Mouse (Mus musculus): ENCODE measurements at regions not wholly inside any gene's neighbourhood (a gene's known extent, or its start where the extent isn't known, plus 50 kb on each side); places are given as distances from the start of the nearest gene placed in this dataset.

DNA sequence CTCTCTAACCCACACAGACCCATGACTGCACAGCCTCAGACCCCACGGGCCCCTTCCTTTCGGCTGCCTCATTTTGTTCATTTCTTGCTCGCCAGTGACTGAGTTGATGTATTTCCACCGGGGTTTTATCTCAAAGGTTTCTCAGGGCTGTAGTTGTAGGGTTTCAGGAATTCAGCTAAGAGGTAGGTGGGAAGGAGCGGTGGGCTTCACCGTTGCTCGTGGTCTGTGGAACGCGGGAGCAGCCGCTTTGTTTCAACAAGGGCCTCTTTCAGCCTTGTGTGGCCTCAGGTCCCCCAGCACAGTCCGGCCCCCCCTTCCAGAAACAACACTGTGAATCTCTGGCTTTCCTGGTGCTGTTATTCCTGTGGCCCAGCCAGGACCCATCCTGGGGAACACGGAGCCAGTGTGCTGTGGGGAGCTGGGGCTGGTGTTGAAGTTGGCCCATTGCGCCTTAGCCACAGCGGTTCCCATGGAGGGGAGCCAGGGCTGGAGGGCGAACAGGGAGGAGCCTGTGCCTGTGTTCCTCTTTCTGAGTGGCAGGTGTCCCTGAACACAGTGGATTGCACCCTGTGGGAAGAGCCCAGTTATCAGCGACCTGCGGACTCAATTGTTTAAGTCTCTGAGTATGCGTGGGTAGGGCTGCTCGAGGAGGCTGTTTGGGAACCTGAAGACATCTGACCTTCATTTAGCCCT lies 68.9 kb upstream of the Slc38a2 start:
- TF ChIP-seq CTCF (IDR thresholded peaks at IDR 0.05), result no peak
- no peak for ATAC-seq (ENCODE audit: low FRiP score)
- no peaks in the 10 kb centered on the region for H3K27me3 ChIP-seq (ENCODE audit: insufficient read depth, low read length)
- 72% methylated on average over 19 of the region's 19 CpGs for WGBS
- no peaks in the 10 kb centered on the region for H3K4me1 ChIP-seq (ENCODE audit: insufficient read depth, low read length)
- H3K27ac ChIP-seq (ENCODE audit: low read depth, low read length), result no peak overlapping the region
- H3K9ac ChIP-seq (replicated peaks; ENCODE audit: low read length, poor library complexity, severe bottlenecking), result no peak overlapping the region
- H3K9me3 ChIP-seq (ENCODE audit: low read length), result no peaks in the 10 kb centered on the region
- H3K4me2 ChIP-seq (ENCODE audit: low read depth, low read length, poor library complexity, severe bottlenecking), result no peak overlapping the region
- DNase-seq (ENCODE audit: low spot score), result no peak
- H3K36me3 ChIP-seq (ENCODE audit: insufficient read depth, low read length), result no peaks in the 10 kb centered on the region
- H3K4me3 ChIP-seq (ENCODE audit: low read depth, low read length), result no peak overlapping the region

DNA sequence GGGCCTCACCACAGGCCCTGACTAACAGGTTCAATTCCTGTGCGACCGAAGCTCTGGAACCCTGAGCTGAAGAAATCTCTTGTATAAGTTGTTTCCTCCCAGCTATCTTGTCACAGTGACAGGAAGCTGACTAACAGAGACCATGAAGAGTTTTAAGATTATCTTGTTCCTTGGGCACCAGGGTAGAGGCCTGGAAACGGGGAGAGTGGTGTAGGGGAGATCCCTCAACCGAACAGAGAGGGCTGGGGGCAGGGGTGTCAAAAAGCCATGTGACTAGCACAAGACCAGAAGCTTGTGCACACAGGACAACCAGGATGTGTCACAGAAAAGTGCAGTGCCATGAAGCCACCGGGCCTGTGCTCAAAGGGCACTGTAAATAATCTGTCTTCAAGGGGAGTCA lies 67.7 kb upstream of the Slc38a2 start:
- no peak for TF ChIP-seq CTCF (IDR thresholded peaks at IDR 0.05)
- H3K9ac ChIP-seq (replicated peaks; ENCODE audit: low read length, poor library complexity, severe bottlenecking), result no peak overlapping the region
- no peak for ATAC-seq (ENCODE audit: low FRiP score)
- WGBS, result 86% methylated on average over 5 of the region's 5 CpGs
- DNase-seq (ENCODE audit: low spot score), result no peak
- H3K9me3 ChIP-seq (ENCODE audit: low read length), result no peaks in the 10 kb centered on the region
- H3K4me3 ChIP-seq (ENCODE audit: low read depth, low read length), result no peak overlapping the region
- H3K36me3 ChIP-seq (ENCODE audit: insufficient read depth, low read length), result no peaks in the 10 kb centered on the region
- H3K4me2 ChIP-seq (ENCODE audit: low read depth, low read length, poor library complexity, severe bottlenecking), result no peak overlapping the region
- H3K27ac ChIP-seq (ENCODE audit: low read depth, low read length), result no peak overlapping the region
- H3K27me3 ChIP-seq (ENCODE audit: insufficient read depth, low read length), result no peaks in the 10 kb centered on the region
- H3K4me1 ChIP-seq (ENCODE audit: insufficient read depth, low read length), result no peaks in the 10 kb centered on the region

DNA sequence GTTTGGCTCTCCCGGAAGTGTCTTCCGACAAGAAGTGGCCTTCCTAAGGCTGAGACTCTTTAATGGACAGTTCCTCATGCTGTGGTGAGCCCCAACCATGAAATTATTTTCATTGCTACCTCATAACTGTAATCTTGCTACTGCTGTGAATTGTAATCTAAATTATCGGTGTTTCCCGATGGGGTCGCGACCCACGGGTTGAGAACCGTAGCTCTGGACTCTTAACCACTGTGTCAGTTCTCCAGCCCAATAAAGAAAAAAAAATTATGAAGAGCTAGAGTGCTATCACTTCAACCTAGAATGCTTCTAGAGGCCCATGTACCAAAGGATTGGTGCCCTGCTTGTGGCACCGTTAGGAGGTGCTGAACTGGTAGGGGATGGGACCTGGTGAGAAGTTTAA lies 66.7 kb upstream of the Slc38a2 start:
- DNase-seq (ENCODE audit: low spot score) (no peak), ATAC-seq (ENCODE audit: low FRiP score) (no peak)
- no peak for TF ChIP-seq CTCF (IDR thresholded peaks at IDR 0.05)
- Histone ChIP-seq H3K27me3 (ENCODE audit: insufficient read depth, low read length) (no peaks in the 10 kb centered on the region), H3K27ac (ENCODE audit: low read depth, low read length) (no peak overlapping the region), H3K9me3 (ENCODE audit: low read length) (no peaks in the 10 kb centered on the region), H3K4me1 (ENCODE audit: insufficient read depth, low read length) (no peaks in the 10 kb centered on the region), H3K4me2 (ENCODE audit: low read depth, low read length, poor library complexity, severe bottlenecking) (no peak overlapping the region), H3K36me3 (ENCODE audit: insufficient read depth, low read length) (no peaks in the 10 kb centered on the region), H3K9ac (replicated peaks; ENCODE audit: low read length, poor library complexity, severe bottlenecking) (no peak overlapping the region), H3K4me3 (ENCODE audit: low read depth, low read length) (no peak overlapping the region)
- 96% methylated on average over 9 of the region's 9 CpGs for WGBS

DNA sequence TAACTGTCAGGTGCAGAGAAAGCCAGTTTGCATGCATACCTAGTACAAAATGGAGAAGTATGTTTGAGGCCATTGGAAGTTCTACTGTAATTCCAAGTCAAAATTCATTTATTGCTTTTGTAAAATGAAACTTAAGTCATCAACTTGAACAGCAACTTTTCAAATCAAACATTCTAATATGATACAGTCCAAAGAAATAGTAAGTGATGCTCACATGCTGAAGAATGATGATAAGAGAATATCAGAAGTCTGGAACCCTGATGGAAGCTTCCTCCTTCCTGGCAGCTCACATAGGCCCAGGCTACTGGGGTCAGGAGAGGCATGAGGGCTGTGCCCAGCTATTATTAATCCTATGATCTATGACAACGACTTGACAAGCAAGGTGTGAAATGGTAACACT lies 64.1 kb upstream of the Slc38a2 start:
- Histone ChIP-seq H3K4me3 (ENCODE audit: low read depth, low read length) (no peak overlapping the region), H3K27me3 (ENCODE audit: insufficient read depth, low read length) (no peaks in the 10 kb centered on the region), H3K36me3 (ENCODE audit: insufficient read depth, low read length) (no peaks in the 10 kb centered on the region), H3K4me2 (ENCODE audit: low read depth, low read length, poor library complexity, severe bottlenecking) (no peak overlapping the region), H3K9me3 (ENCODE audit: low read length) (no peaks in the 10 kb centered on the region), H3K27ac (ENCODE audit: low read depth, low read length) (no peak overlapping the region), H3K4me1 (ENCODE audit: insufficient read depth, low read length) (no peaks in the 10 kb centered on the region), H3K9ac (replicated peaks; ENCODE audit: low read length, poor library complexity, severe bottlenecking) (no peak overlapping the region)
- ATAC-seq (ENCODE audit: low FRiP score), result no peak
- WGBS, result 83% methylated on average over 1 of the region's 1 CpGs
- no peak for TF ChIP-seq CTCF (IDR thresholded peaks at IDR 0.05)
- no peak for DNase-seq (ENCODE audit: low spot score)

DNA sequence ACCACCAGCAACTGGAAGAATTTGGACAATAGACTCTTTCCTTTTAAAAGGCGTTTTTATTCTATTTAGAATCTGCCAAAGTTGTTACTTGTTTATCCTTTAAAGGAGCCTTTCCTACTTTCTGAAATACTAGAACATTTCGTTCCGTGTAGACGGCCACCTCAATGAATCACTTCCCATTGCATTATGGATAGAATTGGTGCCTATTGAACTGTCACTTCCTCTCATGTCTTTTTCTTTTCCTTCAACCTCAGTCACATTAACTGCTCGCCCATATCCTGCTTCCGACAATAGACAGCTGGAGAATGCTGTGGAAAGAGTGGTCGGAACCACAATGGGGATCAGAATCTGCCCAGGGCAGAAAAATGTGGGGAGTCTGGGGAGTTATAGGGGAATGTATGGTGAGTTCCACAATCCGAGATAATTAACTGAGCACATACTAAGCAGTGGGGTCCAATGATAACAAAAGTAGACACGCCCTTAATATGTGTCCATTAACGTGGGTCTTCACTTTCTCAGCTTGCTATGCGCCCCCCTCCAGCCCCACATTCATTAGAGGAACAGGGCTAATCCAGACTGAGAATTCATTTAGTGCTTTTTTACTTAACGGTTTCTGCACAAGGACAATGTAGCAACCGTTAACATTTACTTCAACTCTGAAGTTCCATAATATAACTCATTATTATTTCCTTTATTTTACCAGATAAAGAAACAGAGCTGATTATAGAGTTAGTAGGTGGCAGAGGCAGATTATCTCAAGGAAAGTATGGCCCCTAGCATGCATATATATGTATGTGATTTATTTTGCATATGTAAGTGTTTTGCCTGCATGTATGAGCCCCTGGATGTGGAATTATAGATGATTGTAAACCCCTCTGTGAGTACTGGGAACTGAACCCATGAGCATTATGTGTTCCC lies 59.8 kb upstream of the Slc38a2 start:
- Histone ChIP-seq H3K4me2 (ENCODE audit: low read depth, low read length, poor library complexity, severe bottlenecking) (no peak overlapping the region), H3K36me3 (ENCODE audit: insufficient read depth, low read length) (no peaks in the 10 kb centered on the region), H3K27me3 (ENCODE audit: insufficient read depth, low read length) (no peaks in the 10 kb centered on the region), H3K9me3 (ENCODE audit: low read length) (no peaks in the 10 kb centered on the region), H3K4me3 (ENCODE audit: low read depth, low read length) (no peak overlapping the region), H3K27ac (ENCODE audit: low read depth, low read length) (no peak overlapping the region), H3K4me1 (ENCODE audit: insufficient read depth, low read length) (no peaks in the 10 kb centered on the region; the same call in 1 of the 2 replicates), H3K9ac (replicated peaks; ENCODE audit: low read length, poor library complexity, severe bottlenecking) (no peak overlapping the region)
- no peak for ATAC-seq (ENCODE audit: low FRiP score)
- DNase-seq (ENCODE audit: low spot score), result no peak
- 38% methylated on average over 13 of the region's 13 CpGs for WGBS
- no peak for TF ChIP-seq CTCF (IDR thresholded peaks at IDR 0.05)
